Mouse (Mus musculus) thymus, adult 2 months (tissue): ENCODE data around the gene Erf. TPM values are rescaled to one million over a fixed set of nuclear protein-coding genes. Genes with fewer than 3 reads are reported as not detected.

Experiments used
- DNase-seq: peaks from one replicate; pipeline ENCODE4 v3.0.0; 2021
- H3K27ac ChIP-seq: fragments of 200-500 bp; 2 replicates; pipeline ENCODE4 v1.5.1; 2012; ENCODE audit warnings: low read length, control low read depth; ENCODE audit not compliant: control insufficient read depth, insufficient read depth
- H3K27me3 ChIP-seq: fragments of 200-500 bp; 2 replicates; pipeline ENCODE4 v1.6.1; 2012; ENCODE audit warnings: mild to moderate bottlenecking, low read length, moderate library complexity, mixed read lengths; ENCODE audit not compliant: control insufficient read depth, insufficient read depth
- H3K36me3 ChIP-seq: fragments of 200-500 bp; 2 replicates; pipeline ENCODE4 v1.6.1; 2012; ENCODE audit warnings: mild to moderate bottlenecking, low read length, moderate library complexity; ENCODE audit not compliant: control insufficient read depth, insufficient read depth
- H3K4me1 ChIP-seq: fragments of 200-500 bp; replicated peaks from 2 replicates; pipeline ENCODE4 v1.6.1; 2012; ENCODE audit warnings: low read length; ENCODE audit not compliant: control insufficient read depth, insufficient read depth
- H3K4me3 ChIP-seq: fragments of 200-500 bp; 2 replicates; pipeline ENCODE4 v1.5.1; 2012; ENCODE audit warnings: mild to moderate bottlenecking, low read length, control low read depth, moderate library complexity; ENCODE audit not compliant: control insufficient read depth, insufficient read depth
- CTCF ChIP-seq: fragments of 200-500 bp; IDR thresholded peaks from 2 replicates; pipeline ENCODE4 v1.5.1; 2012; ENCODE audit warnings: mild to moderate bottlenecking, control low read depth, low read length, moderate library complexity, borderline replicate concordance; ENCODE audit not compliant: control insufficient read depth, poor library complexity, insufficient read depth; ENCODE audit errors: extremely low read depth
- POLR2A ChIP-seq: fragments of 200-500 bp; IDR thresholded peaks from 2 replicates; pipeline ENCODE4 v1.6.1; 2012; ENCODE audit warnings: mild to moderate bottlenecking, low read length, control low read depth, moderate library complexity; ENCODE audit not compliant: control insufficient read depth, poor library complexity, insufficient read depth; ENCODE audit errors: extremely low read depth
- WGBS: fragments of 180-500 bp; shearing (Covaris S2); methylation state at CpG from one replicate; pipeline ENCODE4 v1.1.7; 2018; 5-methylcytosine and 5-hydroxymethylcytosine counted together
- polyA plus RNA-seq: library from polyadenylated mRNA; depleted of rRNA; stranded (reverse); fragments of >200 nt; gene quantifications from 2 replicates; pipeline ENCODE4 v1.2.3, GENCODE M21; 2012; rRNA removed

Gene Erf
- polyA plus RNA-seq, 1 experiment = 59.4 TPM

DNA sequence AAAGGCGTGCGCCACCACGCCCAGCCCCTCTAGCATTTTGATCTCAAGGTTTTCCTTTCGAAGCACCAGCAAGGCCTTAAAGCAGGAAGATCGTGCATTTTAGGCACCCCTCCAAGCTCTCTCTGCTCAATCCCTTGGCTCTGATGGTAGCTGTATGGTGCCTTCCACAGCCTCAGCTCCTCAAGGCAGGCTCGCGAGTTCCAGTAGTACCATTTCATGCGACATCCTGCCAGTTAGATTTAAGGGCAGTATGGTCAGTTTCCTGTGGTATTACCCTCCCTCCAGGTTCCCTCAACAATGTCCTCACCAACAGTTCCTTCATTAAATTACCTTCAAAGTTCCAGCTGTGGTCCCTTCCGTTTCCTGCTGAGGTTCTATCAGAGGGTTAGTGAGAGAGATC, 54.5 kb downstream of the Erf start:
- no peak overlapping the region for H3K4me3 ChIP-seq
- no peaks in the 10 kb centered on the region for H3K27me3 ChIP-seq
- H3K4me1 ChIP-seq = peaks cover 5% of the 10 kb centered on the region; the same call in 1 of the 2 replicates
- H3K27ac ChIP-seq = no peak overlapping the region
- H3K36me3 ChIP-seq = no peaks in the 10 kb centered on the region
- WGBS = 35% methylated on average over 9 of the region's 9 CpGs
- TF ChIP-seq POLR2A (no peak), CTCF (no peak)
- no peak for DNase-seq

- Histone ChIP-seq H3K4me3 (no peak overlapping the region), H3K27ac (no peak overlapping the region), H3K36me3 (no peaks in the 10 kb centered on the region), H3K4me1 (peaks cover 5% of the 10 kb centered on the region; the same call in 1 of the 2 replicates), H3K27me3 (no peaks in the 10 kb centered on the region)
- TF ChIP-seq POLR2A = no peak
- no peak for TF ChIP-seq CTCF
- 97% methylated on average over 3 of the region's 3 CpGs for WGBS
- no peak for DNase-seq
Observed at GRCm38 (mm10) chr7:25195148-25195547, 55.4 kb downstream of the Erf start.

Other genes with a start within 250 kb of the Erf start
- gene Atp1a3, start 244.8 kb downstream of the Erf start, polyA plus RNA-seq = 5.6 and 7.1 TPM in 2 replicates
- 19.1 and 23.0 TPM in 2 replicates for gene Grik5, start 178.4 kb downstream of the Erf start, polyA plus RNA-seq
- gene Zfp574, start 178.2 kb downstream of the Erf start, polyA plus RNA-seq = 65.0 and 68.8 TPM in 2 replicates
- gene Pou2f2, start 71.0 kb downstream of the Erf start, polyA plus RNA-seq = 5.6 and 5.7 TPM in 2 replicates
- gene Dedd2, start 30.1 kb downstream of the Erf start, polyA plus RNA-seq = 93.6 and 102 TPM in 2 replicates
- 38.2 and 46.5 TPM in 2 replicates for gene Zfp526, start 29.3 kb downstream of the Erf start, polyA plus RNA-seq
- gene Gsk3a, start 12.9 kb downstream of the Erf start, polyA plus RNA-seq = 332 and 343 TPM in 2 replicates
- gene Cic, start 16.9 kb upstream of the Erf start, polyA plus RNA-seq = 270 and 297 TPM in 2 replicates
- gene Pafah1b3, start 47.2 kb upstream of the Erf start, polyA plus RNA-seq = 138 and 140 TPM in 2 replicates
- 0.08 TPM in 1 of 2 replicates, not detected in the other for gene Prr19, start 50.6 kb upstream of the Erf start, polyA plus RNA-seq
- 0.08 and 0.13 TPM in 2 replicates for gene Tmem145, start 55.3 kb upstream of the Erf start, polyA plus RNA-seq
- gene Megf8, start 66.4 kb upstream of the Erf start, polyA plus RNA-seq = 11.9 and 14.8 TPM in 2 replicates
- 13.4 and 20.6 TPM in 2 replicates for gene Cnfn, start 119.0 kb upstream of the Erf start, polyA plus RNA-seq
- gene Lipe, start 147.9 kb upstream of the Erf start, polyA plus RNA-seq = 75.3 and 91.6 TPM in 2 replicates
- 0.56 and 1.2 TPM in 2 replicates for gene Cxcl17, start 162.1 kb upstream of the Erf start, polyA plus RNA-seq
- gene Ceacam1, start 226.8 kb upstream of the Erf start, polyA plus RNA-seq = 5.0 and 5.8 TPM in 2 replicates